Mouse (Mus musculus): ENCODE measurements around the gene Esrp2. TPM values are rescaled to one million over a fixed set of nuclear protein-coding genes. Genes with fewer than 3 reads are reported as not detected.

Gene Esrp2
- total RNA-seq, 2 experiments from 2014 or later, result 0.41 TPM; not detected in 1

GRCm38 (mm10) chr8:106145331-106145730 lies 8.6 kb upstream of the Esrp2 start:
- no peak overlapping the region for H3K4me3 ChIP-seq
- DNase-seq (ENCODE audit: extremely low spot score in 1 of 2, low spot score in 2 of 2), result no peak
- H3K27ac ChIP-seq, result no peak overlapping the region
- no peak for TF ChIP-seq CTCF (IDR thresholded peaks at IDR 0.05)
- intact Hi-C loops (cut with DNase I), result no loop called here

- intact Hi-C loops (cut with DNase I), result loop anchor here (2.0 kb wide), 2 partner anchors 58 to 86 kb away; no protein-coding TSS in a partner anchor
- Histone ChIP-seq H3K4me3 (no peak overlapping the region), H3K27ac (no peak overlapping the region)
- peak; percentile 97 for TF ChIP-seq CTCF (IDR thresholded peaks at IDR 0.05)
- peak; percentile 75 to 82 for DNase-seq (ENCODE audit: extremely low spot score in 1 of 2, low spot score in 2 of 2)
Observed at GRCm38 (mm10) chr8:106140769-106141168, 4.0 kb upstream of the Esrp2 start.

- no peak for TF ChIP-seq CTCF (IDR thresholded peaks at IDR 0.05)
- Histone ChIP-seq H3K27ac (no peak overlapping the region), H3K4me3 (no peak overlapping the region)
- DNase-seq (ENCODE audit: extremely low spot score in 1 of 2, low spot score in 2 of 2), result no peak
- intact Hi-C loops (cut with DNase I), result loop anchor here (2.0 kb wide), 2 partner anchors 59 to 87 kb away; no protein-coding TSS in a partner anchor
Observed at GRCm38 (mm10) chr8:106140191-106140590, 3.4 kb upstream of the Esrp2 start.

- intact Hi-C loops (cut with DNase I), result no loop called here
- peak overlapping the region; percentile 10; the same call in 1 of the 2 replicates for H3K27ac ChIP-seq
- DNase-seq (ENCODE audit: extremely low spot score in 1 of 2, low spot score in 2 of 2), result no peak
- H3K4me3 ChIP-seq, result peak overlapping the region; percentile 50
- TF ChIP-seq CTCF (IDR thresholded peaks at IDR 0.05), result no peak
Observed at GRCm38 (mm10) chr8:106138616-106139015, 1.8 kb upstream of the Esrp2 start.

- TF ChIP-seq CTCF (IDR thresholded peaks at IDR 0.05), result no peak
- intact Hi-C loops (cut with DNase I), result no loop called here
- Histone ChIP-seq H3K27ac (peak overlapping the region; percentile 63; the same call in 1 of the 2 replicates), H3K4me3 (peak overlapping the region; percentile 50)
- DNase-seq (ENCODE audit: extremely low spot score in 1 of 2, low spot score in 2 of 2), result no peak
Observed at GRCm38 (mm10) chr8:106137906-106138477, 1.2 kb upstream of the Esrp2 start.

- DNase-seq (ENCODE audit: extremely low spot score in 1 of 2, low spot score in 2 of 2), result no peak
- intact Hi-C loops (cut with DNase I), result no loop called here
- no peak overlapping the region for H3K27ac ChIP-seq
- TF ChIP-seq CTCF (IDR thresholded peaks at IDR 0.05), result no peak
- H3K4me3 ChIP-seq, result peak overlapping the region; percentile 50
Observed at GRCm38 (mm10) chr8:106137218-106137905, 588 bp upstream of the Esrp2 start.

- Histone ChIP-seq H3K4me3 (no peak overlapping the region), H3K27ac (no peak overlapping the region)
- TF ChIP-seq CTCF (IDR thresholded peaks at IDR 0.05), result no peak
- intact Hi-C loops (cut with DNase I), result no loop called here
- no peak for DNase-seq (ENCODE audit: extremely low spot score in 1 of 2, low spot score in 2 of 2)
Observed at GRCm38 (mm10) chr8:106135672-106136071, 1.1 kb downstream of the Esrp2 start.

- no peak for TF ChIP-seq CTCF (IDR thresholded peaks at IDR 0.05)
- H3K4me3 ChIP-seq, result no peak overlapping the region
- intact Hi-C loops (cut with DNase I), result no loop called here
- no peak overlapping the region for H3K27ac ChIP-seq
- DNase-seq (ENCODE audit: extremely low spot score in 1 of 2, low spot score in 2 of 2), result no peak
Observed at GRCm38 (mm10) chr8:106134751-106135571, 1.8 kb downstream of the Esrp2 start.

- Histone ChIP-seq H3K4me3 (no peak overlapping the region), H3K27ac (no peak overlapping the region)
- TF ChIP-seq CTCF (IDR thresholded peaks at IDR 0.05), result no peak
- no peak for DNase-seq (ENCODE audit: extremely low spot score in 1 of 2, low spot score in 2 of 2)
- intact Hi-C loops (cut with DNase I), result no loop called here
Observed at GRCm38 (mm10) chr8:106133946-106134345, 2.8 kb downstream of the Esrp2 start.

- Histone ChIP-seq H3K27ac (no peak overlapping the region), H3K4me3 (no peak overlapping the region)
- DNase-seq (ENCODE audit: extremely low spot score in 1 of 2, low spot score in 2 of 2), result no peak
- intact Hi-C loops (cut with DNase I), result no loop called here
- TF ChIP-seq CTCF (IDR thresholded peaks at IDR 0.05), result no peak
Observed at GRCm38 (mm10) chr8:106133526-106133925, 3.2 kb downstream of the Esrp2 start.

- no peak overlapping the region for H3K27ac ChIP-seq
- intact Hi-C loops (cut with DNase I), result no loop called here
- H3K4me3 ChIP-seq, result no peak overlapping the region
- DNase-seq (ENCODE audit: extremely low spot score in 1 of 2, low spot score in 2 of 2), result no peak
- TF ChIP-seq CTCF (IDR thresholded peaks at IDR 0.05), result no peak
Observed at GRCm38 (mm10) chr8:106132356-106132755, 4.4 kb downstream of the Esrp2 start.
